Mouse (Mus musculus) limb, embryonic 13.5 days (tissue): ENCODE results near the gene Borcs5. TPM values are rescaled to one million over a fixed set of nuclear protein-coding genes. Genes with fewer than 3 reads are reported as not detected.

Experiments used
- ATAC-seq: fragments of 200-750 bp; cut with Nextera tagmentation; 2 replicates; pipeline ENCODE4 v1.8.0; 2017; ENCODE audit warnings: low read depth, moderate number of reproducible peaks, moderate TSS enrichment; ENCODE audit not compliant: low FRiP score
- H3K27ac ChIP-seq: fragments of 300-500 bp; sonication (generic); 2 replicates; pipeline ENCODE4 v1.5.1; 2015; ENCODE audit warnings: inconsistent platforms, mild to moderate bottlenecking, moderate library complexity
- H3K27me3 ChIP-seq: fragments of 300-500 bp; sonication (generic); 2 replicates; pipeline ENCODE4 v1.6.1; 2015; ENCODE audit warnings: mild to moderate bottlenecking, inconsistent platforms
- H3K36me3 ChIP-seq: fragments of 300-500 bp; sonication (generic); 2 replicates; pipeline ENCODE4 v1.6.1; 2015; ENCODE audit warnings: inconsistent platforms, mild to moderate bottlenecking, moderate library complexity
- H3K4me1 ChIP-seq: fragments of 300-500 bp; sonication (generic); 2 replicates; pipeline ENCODE4 v1.6.1; 2015; ENCODE audit warnings: inconsistent platforms
- H3K4me2 ChIP-seq: fragments of 300-500 bp; sonication (generic); replicated peaks from 2 replicates; pipeline ENCODE4 v1.6.1; 2015; ENCODE audit warnings: inconsistent platforms, mild to moderate bottlenecking, moderate library complexity
- H3K4me3 ChIP-seq: fragments of 300-500 bp; sonication (generic); 2 replicates; pipeline ENCODE4 v1.5.1; 2015; ENCODE audit warnings: moderate library complexity, mild to moderate bottlenecking, inconsistent platforms
- H3K9ac ChIP-seq: fragments of 300-500 bp; sonication (generic); 2 replicates; pipeline ENCODE4 v1.6.1; 2015; ENCODE audit warnings: mild to moderate bottlenecking, inconsistent platforms
- H3K9me3 ChIP-seq: fragments of 300-500 bp; sonication (generic); 2 replicates; pipeline ENCODE4 v1.6.1; 2016; ENCODE audit warnings: inconsistent platforms
- WGBS: fragments of 180-500 bp; shearing (Covaris S2); methylation state at CpG from one replicate; pipeline ENCODE4 v1.1.7; 2015; 5-methylcytosine and 5-hydroxymethylcytosine counted together
- polyA plus RNA-seq: library from polyadenylated mRNA; unstranded; fragments of >200 nt; fragmentation: Nextera tagmentation; extraction: Ambion mirVana; gene quantifications from 2 replicates; pipeline ENCODE4 v1.2.1, GENCODE M21; 2015

Gene Borcs5
- polyA plus RNA-seq, 1 experiment from 2014 or later: 21.5 TPM

GRCm38 (mm10) chr6:134753412-134753811, 114.1 kb downstream of the Borcs5 start:
- H3K9ac ChIP-seq: no peak overlapping the region
- no peaks in the 10 kb centered on the region for H3K27me3 ChIP-seq
- peaks cover 45% of the 10 kb centered on the region for H3K36me3 ChIP-seq
- 94% methylated on average over 4 of the region's 4 CpGs for WGBS
- no peak overlapping the region for H3K4me3 ChIP-seq
- H3K27ac ChIP-seq: no peak overlapping the region
- ATAC-seq: no peak
- H3K4me1 ChIP-seq: no peaks in the 10 kb centered on the region
- H3K4me2 ChIP-seq: no peak overlapping the region
- no peaks in the 10 kb centered on the region for H3K9me3 ChIP-seq

DNA sequence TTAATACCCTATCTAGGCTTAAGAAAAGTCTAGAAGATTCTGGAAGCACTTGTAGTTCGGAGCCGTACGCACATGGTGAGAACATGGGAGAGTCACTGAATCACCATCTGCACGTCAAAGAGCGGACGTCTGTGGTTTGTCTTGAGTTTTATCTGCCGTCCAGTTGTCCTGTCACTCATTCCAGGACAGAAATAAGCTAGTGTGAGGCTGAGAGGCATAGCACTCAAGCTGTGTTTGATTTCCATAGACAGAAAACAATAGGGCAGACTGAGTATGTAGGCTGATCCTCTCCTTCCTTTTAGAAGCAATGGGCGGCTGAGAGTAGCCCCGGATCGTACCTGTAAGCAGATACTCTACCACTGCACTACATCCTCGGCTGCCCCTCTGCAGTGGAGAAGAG, 114.5 kb downstream of the Borcs5 start:
- no peak overlapping the region for H3K9ac ChIP-seq
- H3K36me3 ChIP-seq: peaks cover 48% of the 10 kb centered on the region
- 92% methylated on average over 11 of the region's 11 CpGs for WGBS
- no peak overlapping the region for H3K27ac ChIP-seq
- no peaks in the 10 kb centered on the region for H3K27me3 ChIP-seq
- ATAC-seq: no peak
- H3K4me1 ChIP-seq: no peaks in the 10 kb centered on the region
- H3K4me2 ChIP-seq: no peak overlapping the region
- no peak overlapping the region for H3K4me3 ChIP-seq
- H3K9me3 ChIP-seq: no peaks in the 10 kb centered on the region

DNA sequence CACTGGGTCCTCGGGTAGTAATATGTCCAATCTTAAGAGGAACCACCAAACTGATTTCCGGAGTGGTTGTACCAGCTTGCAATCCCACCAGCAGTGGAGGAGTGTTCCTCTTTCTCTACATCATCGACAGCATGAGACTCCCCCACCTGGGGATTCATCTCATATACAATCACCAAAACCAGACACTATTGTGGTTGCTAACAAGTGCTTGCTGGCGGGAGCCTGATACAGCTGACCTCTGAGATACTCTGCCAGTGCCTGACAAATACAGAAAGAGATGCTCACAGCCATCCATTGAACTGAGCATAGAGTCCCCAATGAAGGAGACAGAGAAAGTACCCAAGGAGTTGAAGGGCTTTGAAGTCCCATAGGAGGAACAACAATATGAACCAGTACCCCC, 116.7 kb downstream of the Borcs5 start:
- WGBS: 94% methylated on average over 4 of the region's 4 CpGs
- no peaks in the 10 kb centered on the region for H3K9me3 ChIP-seq
- H3K27ac ChIP-seq: no peak overlapping the region
- H3K36me3 ChIP-seq: peaks cover 40% of the 10 kb centered on the region
- H3K27me3 ChIP-seq: no peaks in the 10 kb centered on the region
- no peak overlapping the region for H3K9ac ChIP-seq
- H3K4me3 ChIP-seq: no peak overlapping the region
- no peak for ATAC-seq
- no peaks in the 10 kb centered on the region for H3K4me1 ChIP-seq
- no peak overlapping the region for H3K4me2 ChIP-seq

Other genes with a start within 250 kb of the Borcs5 start
- 0.78 and 0.87 TPM in 2 replicates for gene Bcl2l14, start 243.2 kb upstream of the Borcs5 start, polyA plus RNA-seq
- 37.5 and 37.9 TPM in 2 replicates for gene Lrp6, start 72.5 kb upstream of the Borcs5 start, polyA plus RNA-seq
- gene Mansc1, start 7.0 kb upstream of the Borcs5 start, polyA plus RNA-seq: 1.5 and 1.6 TPM in 2 replicates
- 16.8 and 17.1 TPM in 2 replicates for gene Dusp16, start 153.1 kb downstream of the Borcs5 start, polyA plus RNA-seq
- gene Crebl2, start 190.6 kb downstream of the Borcs5 start, polyA plus RNA-seq: 2.6 and 3.0 TPM in 2 replicates